Mouse (Mus musculus): ENCODE measurements at regions not wholly inside any gene's neighbourhood (a gene's known extent, or its start where the extent isn't known, plus 50 kb on each side); places are given as distances from the start of the nearest gene placed in this dataset.

- Histone ChIP-seq H3K27ac (ENCODE audit: insufficient read depth, low read length) (no peak overlapping the region), H3K4me3 (ENCODE audit: insufficient read depth, low read length) (no peak overlapping the region)
- TF ChIP-seq CTCF (IDR thresholded peaks at IDR 0.05; ENCODE audit: borderline replicate concordance, insufficient read depth, low read length): no peak
- TF ChIP-seq POLR2A (IDR thresholded peaks at IDR 0.05; ENCODE audit: low read depth, low read length): no peak
Measured at GRCm38 (mm10) chr10:98485751-98486681, 428.2 kb upstream of the Atp2b1 start.

DNA sequence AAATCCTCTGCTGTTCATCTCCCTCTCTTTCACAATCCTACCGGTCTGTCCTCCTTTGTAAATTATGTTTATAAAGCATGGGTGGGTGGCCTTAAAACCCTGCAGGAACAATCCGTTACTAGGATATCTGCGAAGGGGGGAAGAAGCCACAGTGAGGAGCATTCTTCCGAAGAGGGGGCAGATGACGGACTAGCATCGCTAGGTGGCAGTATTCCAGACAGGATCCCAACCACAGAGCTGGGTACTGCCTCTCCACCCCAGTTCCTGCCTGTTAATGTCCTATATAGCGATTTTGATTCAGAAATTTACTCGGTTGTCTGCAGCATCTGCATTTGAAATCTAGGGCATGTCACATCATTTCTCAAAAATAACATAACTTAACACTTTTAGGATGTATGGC, 419.9 kb upstream of the Atp2b1 start:
- H3K27ac ChIP-seq (ENCODE audit: insufficient read depth, low read length): no peak overlapping the region
- H3K4me1 ChIP-seq (ENCODE audit: control insufficient read depth, insufficient read depth, low read length): peaks cover 10% of the 10 kb centered on the region; the same call in 1 of the 2 replicates
- no peak overlapping the region for H3K4me3 ChIP-seq (ENCODE audit: insufficient read depth, low read length)
- TF ChIP-seq CTCF (IDR thresholded peaks at IDR 0.05; ENCODE audit: borderline replicate concordance, insufficient read depth, low read length) (peak; percentile 38; the same call in 1 of the 2 replicates), POLR2A (IDR thresholded peaks at IDR 0.05; ENCODE audit: low read depth, low read length) (no peak)

More at GRCm38 (mm10) chr10:98485751-98486681, 428.2 kb upstream of the Atp2b1 start:
- no peaks in the 10 kb centered on the region for H3K4me1 ChIP-seq (ENCODE audit: control insufficient read depth, insufficient read depth, low read length)

GRCm38 (mm10) chr10:98496254-98496653, 418.0 kb upstream of the Atp2b1 start:
- peaks cover 10% of the 10 kb centered on the region; the same call in 1 of the 2 replicates for H3K4me1 ChIP-seq (ENCODE audit: control insufficient read depth, insufficient read depth, low read length)
- 0 out of 2 replicates have a peak overlapping the region, but pooled peaks have one; percentile 61 for H3K27ac ChIP-seq (ENCODE audit: insufficient read depth, low read length)
- TF ChIP-seq CTCF (IDR thresholded peaks at IDR 0.05; ENCODE audit: borderline replicate concordance, insufficient read depth, low read length) (no peak), POLR2A (IDR thresholded peaks at IDR 0.05; ENCODE audit: low read depth, low read length) (no peak)
- no peak overlapping the region for H3K4me3 ChIP-seq (ENCODE audit: insufficient read depth, low read length)

GRCm38 (mm10) chr10:98500315-98500714, 413.9 kb upstream of the Atp2b1 start:
- Histone ChIP-seq H3K27ac (ENCODE audit: insufficient read depth, low read length) (no peak overlapping the region), H3K4me1 (ENCODE audit: control insufficient read depth, insufficient read depth, low read length) (peaks cover 10% of the 10 kb centered on the region; the same call in 1 of the 2 replicates), H3K4me3 (ENCODE audit: insufficient read depth, low read length) (no peak overlapping the region)
- TF ChIP-seq CTCF (IDR thresholded peaks at IDR 0.05; ENCODE audit: borderline replicate concordance, insufficient read depth, low read length) (no peak), POLR2A (IDR thresholded peaks at IDR 0.05; ENCODE audit: low read depth, low read length) (no peak)

DNA sequence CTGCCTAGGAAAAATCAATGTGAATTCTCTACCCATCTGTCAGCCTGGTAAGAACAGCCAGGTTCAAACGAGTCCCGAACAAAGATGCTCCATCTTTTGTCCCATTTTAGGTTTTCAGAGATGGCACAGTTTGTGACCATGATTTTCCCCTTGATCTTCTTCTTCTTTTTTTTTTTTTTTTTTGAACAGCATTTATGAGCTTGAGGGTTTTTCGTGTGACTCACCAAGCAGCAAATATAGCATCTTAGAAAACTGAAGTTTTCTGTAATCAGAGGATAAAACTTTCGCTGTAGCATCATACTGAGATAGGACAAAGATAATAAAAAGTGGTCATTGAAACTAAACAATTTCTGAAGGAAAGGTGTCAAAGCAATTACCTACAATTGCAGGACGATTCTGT, 412.6 kb upstream of the Atp2b1 start:
- H3K27ac ChIP-seq (ENCODE audit: insufficient read depth, low read length): no peak overlapping the region
- H3K4me3 ChIP-seq (ENCODE audit: insufficient read depth, low read length): no peak overlapping the region
- no peak for TF ChIP-seq POLR2A (IDR thresholded peaks at IDR 0.05; ENCODE audit: low read depth, low read length)
- TF ChIP-seq CTCF (IDR thresholded peaks at IDR 0.05; ENCODE audit: borderline replicate concordance, insufficient read depth, low read length): no peak
- H3K4me1 ChIP-seq (ENCODE audit: control insufficient read depth, insufficient read depth, low read length): no peaks in the 10 kb centered on the region

DNA sequence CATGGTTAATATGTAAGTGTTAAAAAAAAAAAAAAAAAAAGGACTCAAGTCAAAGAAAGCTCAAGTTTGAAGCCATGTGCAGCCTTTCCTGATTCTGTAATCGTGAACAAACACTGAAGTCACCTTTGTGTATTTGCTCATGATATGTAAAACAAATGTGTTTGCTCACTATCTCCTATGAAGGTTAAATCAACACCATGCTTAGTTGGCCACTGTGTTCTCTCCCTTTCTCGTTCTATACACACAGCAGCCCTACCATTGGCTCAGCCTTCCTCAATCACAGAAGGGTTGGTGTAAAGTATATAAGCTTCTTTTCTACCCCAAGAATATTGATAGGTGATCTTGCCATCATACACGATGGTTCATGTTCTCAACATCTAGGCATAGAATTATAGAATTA, 409.7 kb upstream of the Atp2b1 start:
- Histone ChIP-seq H3K4me1 (ENCODE audit: control insufficient read depth, insufficient read depth, low read length) (peaks cover 2% of the 10 kb centered on the region; the same call in 1 of the 2 replicates), H3K27ac (ENCODE audit: insufficient read depth, low read length) (no peak overlapping the region), H3K4me3 (ENCODE audit: insufficient read depth, low read length) (no peak overlapping the region)
- TF ChIP-seq CTCF (IDR thresholded peaks at IDR 0.05; ENCODE audit: borderline replicate concordance, insufficient read depth, low read length) (no peak), POLR2A (IDR thresholded peaks at IDR 0.05; ENCODE audit: low read depth, low read length) (no peak)

DNA sequence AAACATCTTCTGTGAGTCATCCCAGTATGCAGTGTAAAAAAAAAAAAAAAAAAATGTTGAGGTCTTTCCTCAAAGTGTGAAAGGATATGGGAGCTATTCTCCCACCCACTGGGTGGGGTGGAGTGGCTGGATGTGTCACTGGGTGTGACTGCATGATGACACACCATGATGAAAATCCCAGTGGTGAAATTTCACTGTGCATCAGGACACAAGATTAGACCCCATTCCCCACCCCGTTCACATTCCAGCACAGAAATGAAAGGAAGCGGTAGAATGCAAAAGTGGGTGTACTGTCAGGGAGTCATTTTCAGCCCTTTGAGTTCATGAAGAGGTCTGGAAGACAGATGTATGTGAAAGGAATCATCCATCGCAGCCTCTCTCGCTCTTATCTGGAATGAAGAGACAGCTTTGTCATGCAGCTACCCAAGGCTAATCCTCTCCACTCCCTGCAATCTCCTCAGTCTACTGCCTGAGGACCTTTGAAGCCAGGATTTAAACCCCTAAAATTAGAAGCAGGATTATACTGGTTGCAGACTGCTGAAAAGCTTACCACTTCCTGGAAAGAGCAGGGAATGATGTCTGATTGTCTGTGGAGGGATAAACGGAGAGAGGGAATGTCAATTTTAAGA, 405.6 kb upstream of the Atp2b1 start:
- Histone ChIP-seq H3K4me3 (ENCODE audit: insufficient read depth, low read length) (no peak overlapping the region), H3K27ac (ENCODE audit: insufficient read depth, low read length) (peak overlapping the region; percentile 79), H3K4me1 (ENCODE audit: control insufficient read depth, insufficient read depth, low read length) (peaks cover 2% of the 10 kb centered on the region; the same call in 1 of the 2 replicates)
- TF ChIP-seq CTCF (IDR thresholded peaks at IDR 0.05; ENCODE audit: borderline replicate concordance, insufficient read depth, low read length): no peak
- TF ChIP-seq POLR2A (IDR thresholded peaks at IDR 0.05; ENCODE audit: low read depth, low read length): no peak

DNA sequence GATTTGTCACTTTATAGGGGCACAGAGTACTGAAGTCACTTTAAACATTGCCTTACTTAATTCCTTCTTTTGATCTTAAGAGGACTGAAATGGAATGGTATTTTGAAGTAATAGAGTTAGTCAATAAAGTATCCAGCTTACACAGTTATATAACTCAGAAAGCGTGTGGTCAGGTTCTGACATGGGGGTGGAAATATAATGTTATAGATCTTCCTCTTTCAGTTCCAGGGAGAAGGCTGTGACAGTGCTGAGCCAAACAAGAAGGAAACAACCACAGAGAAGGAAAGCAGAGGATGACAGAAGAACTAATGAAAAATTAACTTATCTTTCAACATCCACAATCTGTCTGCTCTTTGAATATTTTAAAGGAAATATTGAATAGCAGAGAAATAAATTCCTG, 399.4 kb upstream of the Atp2b1 start:
- H3K4me3 ChIP-seq (ENCODE audit: insufficient read depth, low read length): no peak overlapping the region
- TF ChIP-seq CTCF (IDR thresholded peaks at IDR 0.05; ENCODE audit: borderline replicate concordance, insufficient read depth, low read length) (no peak), POLR2A (IDR thresholded peaks at IDR 0.05; ENCODE audit: low read depth, low read length) (no peak)
- no peak overlapping the region for H3K27ac ChIP-seq (ENCODE audit: insufficient read depth, low read length)

GRCm38 (mm10) chr10:98517609-98518008, 396.6 kb upstream of the Atp2b1 start:
- H3K4me3 ChIP-seq (ENCODE audit: insufficient read depth, low read length): no peak overlapping the region
- H3K4me1 ChIP-seq (ENCODE audit: control insufficient read depth, insufficient read depth, low read length): no peaks in the 10 kb centered on the region; the same call in 1 of the 2 replicates
- H3K27ac ChIP-seq (ENCODE audit: insufficient read depth, low read length): no peak overlapping the region
- no peak for TF ChIP-seq POLR2A (IDR thresholded peaks at IDR 0.05; ENCODE audit: low read depth, low read length)
- no peak for TF ChIP-seq CTCF (IDR thresholded peaks at IDR 0.05; ENCODE audit: borderline replicate concordance, insufficient read depth, low read length)

More for the DNA sequence above, 399.4 kb upstream of the Atp2b1 start:
- H3K4me1 ChIP-seq (ENCODE audit: control insufficient read depth, insufficient read depth, low read length): no peaks in the 10 kb centered on the region; the same call in 1 of the 2 replicates

Measured in embryonic fibroblast, embryonic 13.5 days (primary cell).